Mouse (Mus musculus): ENCODE measurements around the gene Pom121l2. TPM values are rescaled to one million over a fixed set of nuclear protein-coding genes. Genes with fewer than 3 reads are reported as not detected.

Gene Pom121l2
- total RNA-seq, 1 experiment from 2014 or later = not detected

DNA sequence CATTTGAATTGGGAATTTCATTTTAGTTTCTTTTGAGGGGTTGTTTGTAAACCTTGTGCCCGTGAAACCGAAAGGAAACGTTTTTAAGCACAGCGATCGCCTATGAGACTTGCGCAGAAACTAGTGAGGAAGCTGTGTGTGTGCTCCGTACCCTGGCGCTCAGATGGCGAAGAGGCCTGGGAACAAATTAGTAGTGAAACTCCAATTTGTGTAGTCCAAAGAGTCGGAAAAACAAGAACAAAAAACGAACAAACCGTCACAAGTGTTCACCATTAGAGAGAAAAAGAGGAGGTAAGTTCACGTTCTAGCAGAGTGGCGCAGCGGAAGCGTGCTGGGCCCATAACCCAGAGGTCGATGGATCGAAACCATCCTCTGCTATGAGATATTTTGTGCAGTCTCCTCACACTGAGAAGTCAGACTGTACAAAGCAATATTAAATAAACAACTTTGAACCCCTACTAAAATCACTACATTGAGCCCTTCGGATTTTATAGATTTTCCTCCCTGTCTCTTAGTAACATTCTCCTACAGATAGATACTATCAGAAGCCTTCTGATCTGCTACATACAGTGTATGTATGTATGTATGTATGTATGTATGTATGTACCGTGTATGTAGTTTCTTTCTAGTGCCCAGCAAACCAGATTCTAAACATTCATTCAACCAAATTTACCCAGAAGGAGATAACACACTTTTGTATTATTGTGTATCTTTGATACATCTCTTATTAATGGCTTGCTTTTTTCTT, 6.1 kb upstream of the Pom121l2 start:
- peak; percentile 64 to 77 for ATAC-seq (replicated peaks in 1 of 2; ENCODE audit: insufficient read depth in 1 of 2, low FRiP score in 2 of 2, low TSS enrichment in 1 of 2, low read depth in 1 of 2, poor library complexity in 2 of 2, severe bottlenecking in 2 of 2)

- no peak; a peak in 1 of 4 replicates for ATAC-seq (replicated peaks in 1 of 2; ENCODE audit: insufficient read depth in 1 of 2, low FRiP score in 2 of 2, low TSS enrichment in 1 of 2, low read depth in 1 of 2, poor library complexity in 2 of 2, severe bottlenecking in 2 of 2)
Observed at GRCm38 (mm10) chr13:21981803-21982193, 804 bp downstream of the Pom121l2 start.

DNA sequence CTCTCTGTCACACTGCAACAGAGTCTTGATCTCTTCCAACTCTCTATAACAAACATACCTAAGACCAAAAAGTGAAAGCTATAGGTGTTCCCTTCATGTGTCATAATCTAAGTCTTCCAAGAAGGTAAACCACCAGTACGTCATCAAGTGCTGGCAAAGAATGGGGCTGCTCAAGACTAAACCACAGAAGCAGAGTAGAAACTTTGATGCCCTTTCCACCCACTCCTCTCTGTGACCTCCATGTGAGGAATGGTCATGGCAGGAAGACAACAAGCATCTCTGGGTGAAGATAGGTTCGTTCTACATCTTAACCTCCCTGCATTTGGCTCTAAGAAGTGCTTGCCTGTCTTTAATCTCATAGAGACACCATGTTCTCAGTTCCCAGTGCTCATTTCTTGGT, 3.5 kb downstream of the Pom121l2 start:
- ATAC-seq (replicated peaks in 1 of 2; ENCODE audit: insufficient read depth in 1 of 2, low FRiP score in 2 of 2, low TSS enrichment in 1 of 2, low read depth in 1 of 2, poor library complexity in 2 of 2, severe bottlenecking in 2 of 2) = no peak

DNA sequence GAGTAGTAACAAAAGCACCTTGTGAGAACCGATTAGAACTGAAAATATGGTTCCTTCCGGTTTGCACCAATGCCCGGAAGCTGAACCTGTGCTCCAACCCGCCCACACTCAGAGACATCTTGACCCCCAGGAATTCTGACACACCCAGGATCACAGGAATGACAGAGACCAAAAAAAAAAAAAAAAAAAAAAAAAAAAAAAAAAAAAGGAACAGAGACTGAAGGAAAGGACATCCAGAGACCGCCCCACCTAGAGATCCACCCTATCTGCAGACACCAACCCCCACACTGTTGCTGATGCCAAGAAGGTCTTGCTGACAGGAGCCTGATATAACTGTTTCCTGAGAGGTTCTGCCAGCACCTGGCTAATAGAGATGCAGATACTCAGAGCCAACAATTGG, 11.6 kb downstream of the Pom121l2 start:
- no peak for ATAC-seq (replicated peaks in 1 of 2; ENCODE audit: insufficient read depth in 1 of 2, low FRiP score in 2 of 2, low TSS enrichment in 1 of 2, low read depth in 1 of 2, poor library complexity in 2 of 2, severe bottlenecking in 2 of 2)

- no peak; a peak in 1 of 4 replicates for ATAC-seq (replicated peaks in 1 of 2; ENCODE audit: insufficient read depth in 1 of 2, low FRiP score in 2 of 2, low TSS enrichment in 1 of 2, low read depth in 1 of 2, poor library complexity in 2 of 2, severe bottlenecking in 2 of 2)
Observed at GRCm38 (mm10) chr13:21993957-21994738, 13.2 kb downstream of the Pom121l2 start.

DNA sequence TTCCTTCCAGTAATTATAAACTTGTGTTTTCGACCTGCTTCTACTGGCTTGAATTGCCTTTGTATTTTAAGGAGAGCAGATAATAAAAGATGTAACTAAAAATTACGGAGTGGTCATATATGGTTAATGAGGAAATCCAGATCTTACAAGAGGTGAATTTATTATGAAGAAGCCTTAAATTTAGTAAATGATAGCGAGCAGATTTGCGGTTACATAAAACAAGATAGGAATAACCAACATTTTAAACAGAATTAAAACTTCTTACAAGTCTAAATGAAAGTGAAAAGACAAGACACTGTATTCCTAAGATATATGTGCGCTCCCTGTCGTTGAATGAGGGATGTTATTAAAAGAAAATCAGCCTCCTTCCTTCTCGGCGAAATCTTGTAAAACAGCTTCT, 13.9 kb downstream of the Pom121l2 start:
- no peak for ATAC-seq (replicated peaks in 1 of 2; ENCODE audit: insufficient read depth in 1 of 2, low FRiP score in 2 of 2, low TSS enrichment in 1 of 2, low read depth in 1 of 2, poor library complexity in 2 of 2, severe bottlenecking in 2 of 2)

- ATAC-seq (replicated peaks in 1 of 2; ENCODE audit: insufficient read depth in 1 of 2, low FRiP score in 2 of 2, low TSS enrichment in 1 of 2, low read depth in 1 of 2, poor library complexity in 2 of 2, severe bottlenecking in 2 of 2) = peak; percentile 63 to 64
Observed at GRCm38 (mm10) chr13:21995331-21995914, 14.4 kb downstream of the Pom121l2 start.

DNA sequence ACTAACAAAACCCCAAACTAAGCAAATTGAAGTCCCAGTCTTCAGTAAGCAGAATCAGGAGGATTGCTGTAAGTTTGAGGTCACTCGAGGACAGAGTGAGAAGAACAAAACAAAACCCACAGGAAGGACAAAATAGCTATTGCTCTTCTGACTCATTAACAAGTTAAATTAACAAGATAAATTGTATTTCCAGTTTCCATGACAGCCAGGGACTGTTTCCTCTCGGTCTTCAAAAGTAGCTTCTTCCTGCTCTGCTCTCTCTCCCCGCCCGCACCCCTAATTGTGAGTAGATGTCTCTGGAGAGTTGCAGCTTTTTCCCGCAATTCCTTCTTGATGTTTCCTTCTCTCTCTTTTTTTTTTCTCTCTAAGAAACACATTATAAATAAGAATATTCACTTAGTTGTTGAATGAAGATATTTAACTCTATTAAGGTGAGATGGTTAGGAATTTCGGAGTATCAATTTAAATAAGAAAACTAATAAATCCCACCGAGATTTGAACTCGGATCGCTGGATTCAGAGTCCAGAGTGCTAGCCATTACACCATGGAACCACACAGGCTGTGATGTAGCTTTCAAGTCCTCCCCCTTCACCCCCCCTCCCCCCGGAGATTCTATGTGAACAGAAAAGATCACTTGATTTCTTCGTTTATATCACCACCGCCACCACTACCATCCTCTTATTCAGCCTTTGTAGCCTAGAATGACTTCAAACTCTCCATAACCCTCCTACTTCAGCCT, 15.3 kb downstream of the Pom121l2 start:
- ATAC-seq (replicated peaks in 1 of 2; ENCODE audit: insufficient read depth in 1 of 2, low FRiP score in 2 of 2, low TSS enrichment in 1 of 2, low read depth in 1 of 2, poor library complexity in 2 of 2, severe bottlenecking in 2 of 2) = no peak

GRCm38 (mm10) chr13:21996840-21997185, 15.8 kb downstream of the Pom121l2 start:
- no peak for ATAC-seq (replicated peaks in 1 of 2; ENCODE audit: insufficient read depth in 1 of 2, low FRiP score in 2 of 2, low TSS enrichment in 1 of 2, low read depth in 1 of 2, poor library complexity in 2 of 2, severe bottlenecking in 2 of 2)

DNA sequence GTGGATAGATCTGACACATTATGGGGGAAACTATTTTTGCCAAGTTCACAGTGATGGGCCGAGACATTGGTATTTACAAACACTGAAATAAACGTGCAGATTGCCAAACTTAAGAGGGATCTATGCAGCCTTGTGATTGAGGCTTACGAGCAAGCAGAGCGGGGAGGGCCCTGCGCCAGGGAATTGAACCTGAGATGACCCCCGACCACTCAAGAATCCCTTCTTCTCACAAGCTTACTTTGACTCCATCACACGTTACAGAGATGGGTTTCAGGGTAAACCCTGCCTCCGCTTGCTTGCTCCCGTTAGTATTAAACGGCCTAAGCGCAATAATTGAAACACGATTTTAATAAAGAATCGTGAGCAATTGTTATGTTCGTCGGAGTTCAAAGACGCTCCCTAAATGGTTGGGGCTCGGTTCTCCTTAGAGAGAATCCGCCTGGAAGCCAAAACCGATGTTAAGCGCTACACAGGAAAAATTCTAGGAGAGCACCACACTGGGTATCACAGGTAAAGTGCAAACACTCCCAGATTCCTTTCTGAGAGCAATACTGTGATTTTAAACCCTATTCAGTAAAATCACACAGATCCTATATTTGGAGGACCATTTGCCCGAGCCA, 16.3 kb downstream of the Pom121l2 start:
- no peak for ATAC-seq (replicated peaks in 1 of 2; ENCODE audit: insufficient read depth in 1 of 2, low FRiP score in 2 of 2, low TSS enrichment in 1 of 2, low read depth in 1 of 2, poor library complexity in 2 of 2, severe bottlenecking in 2 of 2)

GRCm38 (mm10) chr13:21997821-21998220, 16.8 kb downstream of the Pom121l2 start:
- no peak for ATAC-seq (replicated peaks in 1 of 2; ENCODE audit: insufficient read depth in 1 of 2, low FRiP score in 2 of 2, low TSS enrichment in 1 of 2, low read depth in 1 of 2, poor library complexity in 2 of 2, severe bottlenecking in 2 of 2)

GRCm38 (mm10) chr13:21998412-21998811, 17.4 kb downstream of the Pom121l2 start:
- no peak for ATAC-seq (replicated peaks in 1 of 2; ENCODE audit: insufficient read depth in 1 of 2, low FRiP score in 2 of 2, low TSS enrichment in 1 of 2, low read depth in 1 of 2, poor library complexity in 2 of 2, severe bottlenecking in 2 of 2)

GRCm38 (mm10) chr13:21999147-21999546, 18.2 kb downstream of the Pom121l2 start:
- no peak for ATAC-seq (replicated peaks in 1 of 2; ENCODE audit: insufficient read depth in 1 of 2, low FRiP score in 2 of 2, low TSS enrichment in 1 of 2, low read depth in 1 of 2, poor library complexity in 2 of 2, severe bottlenecking in 2 of 2)

DNA sequence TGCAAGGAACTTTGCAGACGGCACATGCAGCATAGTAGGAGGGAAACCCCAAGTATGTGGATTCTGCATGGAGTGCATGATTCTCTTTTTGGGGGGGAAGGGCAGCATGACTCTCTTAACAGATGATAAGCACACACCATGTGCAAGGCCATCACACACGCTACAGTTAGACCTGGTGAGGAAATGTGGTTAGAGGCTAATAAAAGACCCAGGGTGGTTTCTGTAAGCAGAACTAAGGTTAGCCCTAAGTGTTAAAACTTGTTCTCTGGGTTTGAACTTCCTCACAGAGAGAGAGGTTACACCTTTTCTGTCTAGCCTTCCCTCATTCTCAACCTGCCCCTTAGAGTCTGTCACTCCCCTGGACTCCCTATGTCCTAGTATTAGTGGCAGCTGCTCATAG, 20.4 kb downstream of the Pom121l2 start:
- peak; percentile 33 to 60 for ATAC-seq (replicated peaks in 1 of 2; ENCODE audit: insufficient read depth in 1 of 2, low FRiP score in 2 of 2, low TSS enrichment in 1 of 2, low read depth in 1 of 2, poor library complexity in 2 of 2, severe bottlenecking in 2 of 2)

- peak; percentile 66 to 69 for ATAC-seq (replicated peaks in 1 of 2; ENCODE audit: insufficient read depth in 1 of 2, low FRiP score in 2 of 2, low TSS enrichment in 1 of 2, low read depth in 1 of 2, poor library complexity in 2 of 2, severe bottlenecking in 2 of 2)
Observed at GRCm38 (mm10) chr13:22001823-22002222, 20.8 kb downstream of the Pom121l2 start.

DNA sequence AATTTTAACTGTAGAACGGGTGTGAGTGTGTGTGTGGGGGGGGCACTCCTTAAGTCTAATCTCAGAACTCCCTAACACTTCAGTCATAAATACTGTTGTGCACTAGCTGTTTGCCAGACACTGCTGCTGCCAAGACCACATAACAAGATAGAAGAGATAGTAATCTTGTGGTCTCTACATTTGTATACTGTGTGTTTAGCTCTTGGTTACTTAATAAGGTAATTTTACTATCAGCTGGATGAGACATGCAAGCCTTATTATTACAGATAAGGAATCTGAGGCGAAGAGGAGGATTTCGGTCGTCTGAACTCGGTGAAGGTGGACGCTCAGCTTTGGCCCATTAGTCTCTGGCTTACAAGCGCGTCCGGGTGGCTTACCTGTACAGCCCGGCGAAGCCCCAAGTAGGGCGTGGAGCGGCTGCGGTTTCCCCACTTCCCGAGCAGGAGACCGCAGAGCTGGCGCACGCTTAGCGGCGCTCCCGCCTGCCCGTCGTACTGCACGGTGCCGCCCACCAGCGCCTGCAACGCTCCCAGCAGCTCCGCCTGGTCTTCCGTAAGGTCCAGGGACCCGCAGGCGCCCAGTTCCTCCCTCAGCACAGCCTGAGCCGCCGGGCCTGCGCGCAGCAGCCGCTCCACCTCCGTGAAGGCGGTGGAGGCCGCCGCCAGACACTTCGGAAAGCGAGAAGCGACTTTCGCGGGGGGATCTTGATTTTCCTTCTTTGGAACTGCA, 24.8 kb downstream of the Pom121l2 start:
- peak; percentile 47 to 70; a peak in 3 of 4 replicates for ATAC-seq (replicated peaks in 1 of 2; ENCODE audit: insufficient read depth in 1 of 2, low FRiP score in 2 of 2, low TSS enrichment in 1 of 2, low read depth in 1 of 2, poor library complexity in 2 of 2, severe bottlenecking in 2 of 2)
